Mouse (Mus musculus): Measurements from ENCODE around the gene Kazn. TPM values are rescaled to one million over a fixed set of nuclear protein-coding genes. Genes with fewer than 3 reads are reported as not detected.

The Kazn gene
- polyA plus RNA-seq (2021; fragmentation: Nextera tagmentation) = 17.4 and 26.1 TPM in 2 replicates
- long read RNA-seq, experiment 1, full-length matches to known transcripts = 13 of 46 reads
- long read RNA-seq, experiment 1, partial matches to known transcripts = 9 of 46 reads
- long read RNA-seq, experiment 1, other reads (novel, unspliced or antisense) = 24 of 46 reads
- long read RNA-seq, experiment 2, partial matches to known transcripts = 3 of 14 reads
- long read RNA-seq, experiment 2, other reads (novel, unspliced or antisense) = 10 of 14 reads

DNA sequence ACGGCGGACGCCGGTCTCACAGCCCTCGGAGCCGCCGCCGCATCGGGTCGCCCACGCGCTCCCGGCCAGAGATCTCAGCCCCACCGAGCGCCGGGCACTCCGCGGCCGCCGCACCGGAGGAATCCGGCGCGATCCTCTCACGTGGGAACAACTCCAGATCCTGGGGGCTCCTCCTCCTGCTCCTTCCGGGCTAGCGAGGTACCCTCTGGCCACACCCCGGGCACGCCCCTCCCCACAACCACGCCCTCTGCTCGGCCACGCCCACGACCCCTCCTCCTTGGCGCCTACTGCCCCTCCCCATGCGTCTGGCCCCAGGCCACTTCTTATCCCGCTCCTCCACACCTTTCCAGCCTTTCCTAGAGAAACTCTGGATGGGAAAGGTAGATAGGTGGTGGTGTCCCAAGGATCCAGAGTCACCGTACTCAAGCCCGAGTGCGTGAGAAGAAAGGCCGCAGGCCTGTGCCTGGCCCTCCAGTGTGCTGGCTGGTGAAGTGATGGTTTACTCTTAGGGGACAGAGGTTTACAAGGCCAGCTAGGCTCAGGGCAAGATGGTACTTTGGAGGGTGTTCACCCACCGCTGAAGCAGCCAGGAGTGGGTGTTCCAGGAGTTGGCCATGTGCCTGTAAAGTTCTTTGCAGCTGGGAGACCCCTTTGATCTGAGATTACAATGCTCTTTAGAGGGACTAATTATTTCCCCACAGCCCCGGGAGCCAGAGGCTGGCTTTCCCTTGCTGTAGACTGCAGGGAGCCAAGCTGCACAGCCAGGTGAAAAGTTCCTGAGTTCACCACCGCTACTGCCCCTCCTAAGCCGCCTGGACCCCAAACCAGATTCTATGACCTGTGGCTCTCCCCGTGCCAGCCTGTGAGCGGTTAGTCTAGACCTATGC lies at the start of gene Kazn:
Kazn (minus strand) TSS at position 162 of the 887 bp plus-strand sequence.

DNA sequence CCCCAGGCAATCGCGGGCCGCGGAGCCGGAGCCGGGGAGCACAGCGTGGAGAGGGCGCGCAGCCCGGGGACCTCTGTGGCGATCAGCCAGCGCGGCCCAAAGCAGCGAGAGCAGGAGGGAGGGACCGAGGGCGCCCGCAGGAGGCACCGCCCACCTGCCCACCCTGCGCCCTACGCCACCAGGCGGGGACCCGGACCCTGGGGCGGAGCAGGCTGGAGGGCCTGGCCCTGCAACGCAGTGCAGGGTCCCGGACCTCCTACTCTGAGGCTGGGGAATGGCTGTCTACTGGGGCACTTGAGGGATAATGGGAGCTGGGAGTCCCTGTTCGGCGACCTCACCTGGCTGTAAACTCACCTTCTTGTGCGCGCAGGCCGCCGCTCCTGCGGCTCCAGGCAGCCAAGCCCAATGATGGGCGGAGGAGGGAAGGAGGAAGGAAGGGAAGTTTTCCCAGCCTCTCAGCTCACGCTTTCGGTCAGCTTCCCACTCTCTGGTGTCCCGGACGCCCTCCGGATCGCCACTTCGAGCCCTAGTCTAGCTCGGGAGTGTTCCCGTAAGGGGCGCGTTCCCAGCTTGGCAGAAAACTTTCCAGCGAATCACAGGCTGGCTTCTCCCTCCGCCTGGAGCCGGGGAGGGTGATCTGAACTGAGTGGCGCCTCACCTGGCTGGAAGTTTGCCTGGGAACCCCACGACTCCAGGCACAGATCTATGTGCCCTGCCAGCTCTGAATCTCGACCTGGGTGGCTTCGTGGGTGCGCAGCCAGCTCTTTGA lies 154.9 kb downstream of the Kazn start, which contains the start of gene Tmem51:
Tmem51 (minus strand) TSS at position 174 of the 769 bp plus-strand sequence.

Other genes with a start within 250 kb of the Kazn start
- 7.0 and 9.4 TPM in 2 replicates for gene Fhad1, start 224.3 kb downstream of the Kazn start, polyA plus RNA-seq (2021; fragmentation: Nextera tagmentation)
- 6.9 and 7.7 TPM in 2 replicates for gene Tmem51, start 155.1 kb downstream of the Kazn start, polyA plus RNA-seq (2021; fragmentation: Nextera tagmentation)

Measured in left cerebral cortex, adult 6 months (tissue).